Mouse (Mus musculus): ENCODE results near the gene Serpina1b.
"Not testable (repeated sequence)": the region's sequence is repeated elsewhere in the genome, so short reads cannot be mapped to it uniquely, and the experiment has no call there.

Serpina1b gene

DNA sequence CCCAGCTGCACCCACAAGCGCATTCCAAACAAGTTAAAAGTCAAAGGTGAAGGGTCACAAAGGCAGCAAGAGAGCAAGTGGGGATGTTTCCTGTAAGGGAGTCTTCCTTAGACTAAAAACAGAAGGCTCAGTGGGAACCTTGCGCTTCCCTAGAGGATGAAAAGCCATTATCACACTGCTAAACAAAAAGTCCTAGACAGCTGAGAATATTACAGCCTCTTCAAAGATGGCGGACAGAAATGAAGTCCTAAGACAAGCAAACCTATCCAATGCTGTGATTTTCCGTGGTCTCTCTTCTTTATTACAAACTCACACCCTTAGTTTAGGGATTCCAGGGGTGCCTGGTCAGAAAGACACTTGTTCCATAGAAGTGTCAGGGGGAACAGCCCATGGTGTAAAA lies at the start of gene Serpina1b:
Gene Serpina1b (minus strand): TSS at position 101 of the 400 bp plus-strand sequence.
- DNase-seq (ENCODE audit: low spot score in 2 of 2), result not testable (repeated sequence)

DNA sequence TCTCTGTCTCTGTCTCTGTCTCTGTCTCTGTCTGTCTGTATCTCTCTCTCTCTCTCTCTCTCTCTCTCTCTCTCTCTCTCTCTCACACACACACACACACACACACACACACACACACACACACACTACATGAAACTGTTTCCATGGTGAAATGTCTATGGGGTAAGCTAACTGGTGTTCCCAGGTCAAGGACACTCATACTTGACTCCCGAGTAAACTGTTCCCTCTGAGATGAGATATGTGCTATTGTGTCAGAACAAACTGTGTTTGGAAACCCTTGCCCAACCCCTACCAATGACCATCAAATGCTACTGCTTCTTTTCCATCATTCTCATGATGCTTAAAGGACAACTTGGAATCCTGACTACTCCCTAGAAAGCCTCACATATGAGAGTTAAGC lies 36.7 kb upstream of the Serpina1b start:
- not testable (repeated sequence) for DNase-seq (ENCODE audit: low spot score in 2 of 2)

DNA sequence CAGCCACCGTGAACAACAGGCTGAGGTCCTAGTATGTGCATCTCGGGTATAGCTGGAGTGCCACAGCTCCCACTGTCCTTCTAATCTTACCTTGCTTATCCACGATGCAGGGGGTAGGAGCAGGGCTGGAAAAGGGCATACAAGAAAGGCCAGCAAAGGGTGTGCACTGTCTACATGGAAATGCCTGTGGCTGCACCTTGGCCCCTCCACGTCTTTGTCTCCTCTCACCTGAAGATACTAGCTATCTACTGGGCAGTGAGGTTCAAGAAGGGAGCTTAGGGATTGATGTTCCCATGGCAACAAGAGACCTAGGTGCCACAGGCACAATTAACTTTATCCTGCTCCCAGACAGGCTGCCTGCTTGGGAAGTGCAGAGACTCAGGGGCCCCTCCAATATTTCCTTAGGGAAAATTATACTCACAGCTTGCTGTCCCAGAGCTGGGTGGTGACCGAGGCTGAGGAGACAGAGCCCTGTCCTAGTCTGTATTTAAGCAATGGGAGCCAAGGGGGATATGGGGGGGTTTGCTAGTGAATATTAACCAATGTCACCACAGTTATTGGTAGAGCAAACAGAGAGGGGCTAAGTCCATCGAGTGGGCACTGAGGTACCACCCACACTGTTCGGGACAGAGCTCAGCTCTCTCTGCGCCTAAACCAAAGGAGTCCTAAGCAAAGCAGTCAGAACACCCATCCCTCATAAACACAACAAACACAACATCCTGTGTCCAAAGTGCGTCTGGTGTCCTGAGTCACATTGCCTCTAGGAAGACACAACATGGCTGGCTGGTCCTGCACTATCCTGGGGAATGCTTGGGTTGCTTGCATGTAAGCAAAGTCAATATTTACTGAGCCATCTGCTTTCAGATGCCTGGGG lies 33.2 kb upstream of the Serpina1b start, which contains the start of gene Serpina1a:
Gene Serpina1a (minus strand): TSS at position 462 of the 874 bp plus-strand sequence.
- DNase-seq (ENCODE audit: low spot score in 2 of 2), result not testable (repeated sequence)

DNA sequence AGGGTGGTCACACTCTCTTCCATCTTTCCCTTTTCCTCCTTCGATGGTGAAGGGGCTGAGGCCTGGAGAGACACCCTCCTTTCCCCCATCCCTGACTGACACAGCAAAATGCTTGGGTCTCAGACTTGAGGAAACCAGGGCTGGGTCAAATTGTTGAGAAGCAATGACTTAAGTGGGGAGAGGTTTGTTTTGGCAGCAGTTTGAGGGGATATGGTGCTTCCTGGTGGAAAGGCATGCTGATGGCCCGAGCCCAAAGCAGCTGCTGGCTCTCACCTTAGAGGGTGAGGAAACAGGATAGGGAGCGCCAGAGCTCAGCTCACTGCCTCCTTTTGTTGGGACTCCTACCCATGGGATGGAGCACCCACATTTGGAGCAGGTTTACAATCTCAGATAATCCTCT lies 30.8 kb upstream of the Serpina1b start:
- no peak for DNase-seq (ENCODE audit: low spot score in 2 of 2)

DNA sequence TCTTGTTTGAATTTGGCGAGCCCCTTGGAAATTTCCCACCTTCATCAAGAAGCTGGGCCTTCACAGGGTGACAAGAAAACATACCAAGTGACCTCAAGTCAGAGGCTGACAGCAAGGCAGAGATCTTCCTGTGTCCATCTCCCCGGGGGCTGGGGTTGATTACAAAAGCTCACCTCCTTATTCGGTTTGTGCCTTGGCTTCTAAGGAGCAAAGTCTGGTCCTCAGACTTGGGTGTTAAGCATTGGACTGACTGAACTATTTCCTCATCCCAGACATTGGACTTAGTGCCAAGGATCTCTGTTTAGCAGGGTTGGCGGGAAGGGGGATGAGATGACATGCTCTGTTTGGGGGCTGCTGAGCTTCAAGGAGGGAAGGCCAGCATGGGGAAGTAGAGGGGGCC lies 30.4 kb upstream of the Serpina1b start:
- DNase-seq (ENCODE audit: low spot score in 2 of 2), result not testable (repeated sequence)

DNA sequence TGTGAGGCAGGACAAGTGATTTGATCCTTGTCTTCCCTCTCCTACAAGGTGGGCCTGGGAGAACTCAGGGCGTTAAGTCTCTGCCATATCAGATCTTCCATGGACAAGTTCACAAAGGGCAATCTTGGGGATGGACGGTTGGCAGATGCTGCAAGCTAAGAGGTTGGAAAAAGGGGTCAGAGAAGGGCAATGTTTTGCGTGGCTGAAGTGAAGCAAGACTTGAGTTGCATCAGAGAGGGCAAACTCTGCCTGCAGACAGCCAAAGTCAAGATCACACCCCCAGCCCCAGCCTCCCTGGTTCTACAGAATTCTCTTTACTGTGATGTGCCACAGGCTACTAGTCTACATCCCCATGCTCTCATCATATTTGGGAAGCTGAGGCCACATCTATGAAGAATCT lies 29.4 kb upstream of the Serpina1b start:
- not testable (repeated sequence) for DNase-seq (ENCODE audit: low spot score in 2 of 2)

DNA sequence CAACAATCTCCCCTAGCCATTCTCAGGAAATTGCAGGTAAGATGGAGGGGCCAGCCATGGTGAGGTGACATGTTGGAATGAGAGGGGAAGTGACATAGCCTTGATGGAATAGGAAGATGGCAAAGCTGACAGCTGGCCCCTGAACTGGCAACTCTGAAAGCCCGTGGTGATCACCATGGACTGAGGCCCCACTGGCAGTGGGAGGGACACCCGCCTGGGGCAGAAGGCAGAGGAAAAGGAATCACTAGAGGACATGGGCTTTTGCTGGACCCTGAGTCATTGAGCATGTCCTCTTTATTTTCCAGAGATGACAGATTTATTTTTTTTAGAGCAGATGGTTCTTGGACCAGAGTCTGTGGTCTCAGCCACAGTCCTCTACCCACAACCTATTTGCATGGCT lies 22.9 kb upstream of the Serpina1b start:
- not testable (repeated sequence) for DNase-seq (ENCODE audit: low spot score in 2 of 2)

DNA sequence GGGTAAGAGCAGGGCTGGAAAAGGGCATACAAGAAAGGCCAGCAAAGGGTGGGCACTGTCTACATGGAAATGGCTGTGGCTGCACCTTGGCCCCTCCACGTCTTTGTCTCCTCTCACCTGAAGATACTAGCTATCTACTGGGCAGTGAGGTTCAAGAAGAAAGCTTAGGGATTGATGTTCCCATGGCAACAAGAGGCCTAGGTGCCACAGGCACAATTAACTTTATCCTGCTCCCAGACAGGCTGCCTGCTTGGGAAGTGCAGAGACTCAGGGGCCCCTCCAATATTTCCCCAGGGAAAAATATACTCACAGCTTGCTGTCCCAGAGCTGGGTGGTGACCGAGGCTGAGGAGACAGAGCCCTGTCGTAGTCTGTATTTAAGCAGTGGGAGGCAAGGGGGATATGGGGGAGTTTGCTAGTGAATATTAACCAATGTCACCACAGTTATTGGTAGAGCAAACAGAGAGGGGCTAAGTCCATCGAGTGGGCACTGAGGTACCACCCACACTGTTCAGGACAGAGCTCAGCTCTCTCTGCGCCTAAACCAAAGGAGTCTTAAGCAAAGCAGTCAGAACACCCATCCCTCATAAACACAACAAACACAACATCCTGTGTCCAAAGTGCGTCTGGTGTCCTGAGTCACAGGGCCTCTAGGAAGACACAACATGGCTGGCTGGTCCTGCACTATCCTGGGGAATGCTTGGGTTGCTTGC lies 2.4 kb downstream of the Serpina1b start:
- not testable (repeated sequence) for DNase-seq (ENCODE audit: low spot score in 2 of 2)

DNA sequence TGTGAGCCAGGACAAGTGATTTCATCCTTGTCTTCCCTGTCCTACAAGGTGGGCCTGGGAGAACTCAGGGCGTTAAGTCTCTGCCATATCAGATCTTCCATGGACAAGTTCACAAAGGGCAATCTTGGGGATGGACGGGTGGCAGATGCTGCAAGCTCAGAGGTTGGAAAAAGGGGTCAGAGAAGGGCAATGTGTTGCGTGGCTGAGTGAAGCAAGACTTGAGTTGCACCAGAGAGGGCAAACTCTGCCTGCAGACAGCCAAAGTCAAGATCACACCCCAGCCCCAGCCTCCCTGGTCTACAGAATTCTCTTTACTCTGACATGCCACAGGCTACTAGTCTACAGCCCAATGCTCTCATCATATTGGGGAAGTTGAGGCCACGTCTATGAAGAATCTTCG lies 6.3 kb downstream of the Serpina1b start:
- not testable (repeated sequence) for DNase-seq (ENCODE audit: low spot score in 2 of 2)

DNA sequence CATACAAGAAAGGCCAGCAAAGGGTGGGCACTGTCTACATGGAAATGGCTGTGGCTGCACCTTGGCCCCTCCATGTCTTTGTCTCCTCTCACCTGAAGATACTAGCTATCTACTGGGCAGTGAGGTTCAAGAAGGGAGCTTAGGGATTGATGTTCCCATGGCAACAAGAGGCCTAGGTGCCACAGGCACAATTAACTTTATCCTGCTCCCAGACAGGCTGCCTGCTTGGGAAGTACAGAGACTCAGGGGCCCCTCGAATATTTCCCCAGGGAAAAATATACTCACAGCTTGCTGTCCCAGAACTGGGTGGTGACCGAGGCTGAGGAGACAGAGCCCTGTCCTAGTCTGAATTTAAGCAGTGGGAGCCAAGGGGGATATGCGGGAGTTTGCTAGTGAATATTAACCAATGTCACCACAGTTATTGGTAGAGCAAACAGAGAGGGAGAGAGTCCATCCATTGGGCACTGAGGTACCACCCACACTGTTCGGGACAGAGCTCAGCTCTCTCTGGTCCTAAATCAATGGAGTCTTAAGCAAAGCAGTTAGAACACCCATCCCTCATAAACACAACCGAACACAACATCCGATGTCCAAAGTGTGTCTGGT lies 56.8 kb downstream of the Serpina1b start, which contains the start of gene Serpina1d:
Gene Serpina1d (minus strand): TSS at position 347 of the 606 bp plus-strand sequence.
- not testable (repeated sequence) for DNase-seq (ENCODE audit: low spot score in 2 of 2)

DNA sequence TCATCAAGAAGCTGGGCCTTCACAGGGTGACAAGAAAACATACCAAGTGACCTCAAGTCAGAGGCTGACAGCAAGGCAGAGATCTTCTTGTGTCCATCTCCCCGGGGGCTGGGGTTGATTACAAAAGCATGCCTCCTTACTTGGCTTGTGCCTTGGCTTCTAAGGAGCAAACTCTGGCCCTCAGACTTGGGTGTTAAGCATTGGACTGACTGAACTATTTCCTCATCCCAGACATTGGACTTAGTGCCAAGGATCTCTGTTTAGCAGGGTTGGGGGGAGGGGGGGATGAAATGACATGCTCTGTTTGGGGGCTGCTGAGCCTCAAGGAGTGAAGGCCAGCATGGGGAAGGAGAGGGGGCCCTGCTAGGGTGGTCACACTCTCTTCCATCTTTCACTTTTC lies 59.6 kb downstream of the Serpina1b start:
- not testable (repeated sequence) for DNase-seq (ENCODE audit: low spot score in 2 of 2)

DNA sequence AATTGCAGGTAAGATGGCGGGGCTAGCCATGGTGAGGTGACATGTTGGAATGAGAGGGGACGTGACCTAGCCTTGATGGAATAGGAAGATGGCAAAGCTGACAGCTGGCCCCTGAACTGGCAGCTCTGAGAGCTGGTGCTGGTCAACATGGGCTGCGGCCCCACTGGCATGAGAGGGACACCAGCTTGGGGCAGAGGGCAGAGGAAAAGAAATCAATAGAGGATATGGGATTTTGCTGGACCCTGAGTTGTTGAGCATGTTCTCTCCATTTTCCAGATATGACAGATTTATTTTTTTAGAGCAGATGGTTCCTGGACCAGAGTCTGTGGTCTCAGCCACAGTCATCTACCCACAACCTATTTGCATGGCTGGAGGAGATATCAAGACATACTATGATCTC lies 67.1 kb downstream of the Serpina1b start:
- DNase-seq (ENCODE audit: low spot score in 2 of 2), result not testable (repeated sequence)

DNA sequence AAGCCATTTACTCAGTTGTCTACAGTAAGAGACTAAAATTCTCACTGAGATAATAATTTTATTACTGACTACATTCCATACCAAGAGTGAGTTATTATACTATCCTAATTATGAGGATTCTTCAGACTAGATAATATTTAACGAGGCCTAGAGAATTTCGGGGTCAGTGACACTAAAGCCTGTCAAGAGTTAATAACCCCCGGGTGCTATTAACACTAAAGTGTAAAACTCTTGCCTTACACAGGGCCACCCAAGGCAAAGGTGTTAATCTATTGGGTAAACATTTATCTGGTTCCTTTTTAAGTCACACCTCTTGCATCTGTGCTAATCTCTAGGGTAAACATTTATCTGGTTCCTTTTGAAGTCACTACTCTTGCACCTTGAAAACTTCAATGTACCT lies 69.9 kb downstream of the Serpina1b start:
- not testable (repeated sequence) for DNase-seq (ENCODE audit: low spot score in 2 of 2)

DNA sequence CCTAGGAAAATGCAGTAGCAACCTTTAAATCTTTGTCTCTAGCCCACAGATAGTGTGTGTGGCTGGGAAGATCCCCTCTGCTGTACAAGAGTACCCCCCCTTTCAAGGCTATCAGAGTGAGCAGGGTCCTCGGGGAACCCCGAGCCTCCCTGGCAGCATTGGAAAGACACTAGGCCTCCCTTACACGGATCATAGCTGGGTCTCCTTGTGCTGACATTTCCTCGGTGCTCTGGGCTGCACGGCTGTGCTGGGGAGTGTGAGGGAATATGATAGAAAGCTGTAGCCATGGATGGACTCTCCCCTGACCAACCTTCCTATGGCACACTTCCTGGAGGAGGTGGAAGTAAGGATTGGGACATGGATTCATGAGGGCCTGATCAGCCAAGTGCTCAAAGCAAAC lies 84.2 kb downstream of the Serpina1b start:
- not testable (repeated sequence) for DNase-seq (ENCODE audit: low spot score in 2 of 2)

DNA sequence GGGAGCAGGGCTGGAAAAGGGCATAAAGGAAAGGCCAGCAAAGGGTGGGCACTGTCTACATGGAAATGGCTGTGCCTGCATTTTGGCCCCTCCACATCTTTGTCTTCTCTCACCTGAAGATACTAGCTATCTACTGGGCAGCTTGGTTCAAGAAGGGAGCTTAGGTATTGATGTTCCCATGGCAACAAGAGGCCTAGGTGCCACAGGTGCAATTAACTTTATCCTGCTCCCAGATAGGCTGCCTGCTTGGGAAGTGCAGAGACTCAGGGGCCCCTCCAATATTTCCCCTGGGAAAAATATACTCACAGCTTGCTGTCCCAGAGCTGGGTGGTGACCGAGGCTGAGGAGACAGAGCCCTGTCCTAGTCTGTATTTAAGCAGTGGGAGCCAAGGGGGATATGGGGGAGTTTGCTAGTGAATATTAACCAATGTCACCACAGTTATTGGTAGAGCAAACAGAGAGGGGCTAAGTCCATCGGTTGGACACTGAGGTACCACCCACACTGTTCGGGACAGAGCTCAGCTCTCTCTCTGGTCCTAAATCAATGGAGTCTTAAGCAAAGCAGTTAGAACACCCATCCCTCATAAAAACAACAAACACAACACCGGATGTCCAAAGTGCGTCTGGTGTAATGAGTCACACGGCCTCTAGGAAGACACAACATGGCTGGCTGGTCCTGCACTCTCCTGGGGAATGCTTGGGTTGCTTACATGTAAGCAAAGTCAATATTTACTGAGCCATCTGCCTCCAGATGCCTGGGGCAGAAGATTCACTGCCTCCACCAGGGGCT lies 92.2 kb downstream of the Serpina1b start:
- not testable (repeated sequence) for DNase-seq (ENCODE audit: low spot score in 2 of 2)

DNA sequence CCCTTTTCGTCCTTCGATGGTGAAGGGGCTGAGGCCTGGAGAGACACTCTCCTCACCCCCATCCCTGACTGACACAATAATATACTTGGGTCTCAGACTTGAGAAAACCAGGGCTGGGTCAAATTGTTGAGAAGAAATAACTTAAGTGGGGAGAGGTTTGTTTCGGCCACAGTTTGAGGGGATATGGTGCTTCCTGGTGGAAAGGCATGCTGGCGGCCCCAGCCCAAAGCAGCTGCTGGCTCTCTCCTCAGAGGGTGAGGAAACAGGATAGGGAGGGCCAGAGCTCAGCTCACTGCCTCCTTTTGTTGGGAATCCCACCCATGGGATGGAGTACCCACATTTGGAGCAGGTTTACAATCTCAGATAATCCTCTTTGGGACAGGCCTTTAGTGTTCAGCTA lies 94.6 kb downstream of the Serpina1b start:
- DNase-seq (ENCODE audit: low spot score in 2 of 2), result peak in 1 of 2 experiments; percentile 54

DNA sequence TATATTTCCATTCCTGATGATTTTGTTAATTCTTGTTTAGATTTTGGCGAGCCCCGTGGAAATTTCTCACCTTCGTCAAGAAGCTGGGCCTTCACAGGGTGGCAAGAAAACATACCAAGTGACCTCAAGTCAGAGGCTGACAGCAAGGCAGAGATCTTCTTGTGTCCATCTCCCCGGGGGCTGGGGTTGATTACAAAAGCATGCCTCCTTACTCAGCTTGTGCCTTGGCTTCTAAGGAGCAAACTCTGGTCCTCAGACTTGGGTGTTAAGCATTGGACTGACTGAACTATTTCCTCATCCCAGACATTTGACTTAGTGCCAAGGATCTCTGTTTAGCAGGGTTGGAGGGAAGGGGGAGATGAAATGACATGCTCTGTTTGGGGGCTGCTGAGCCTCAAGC lies 95.1 kb downstream of the Serpina1b start:
- DNase-seq (ENCODE audit: low spot score in 2 of 2), result peak in 1 of 2 experiments; percentile 57

DNA sequence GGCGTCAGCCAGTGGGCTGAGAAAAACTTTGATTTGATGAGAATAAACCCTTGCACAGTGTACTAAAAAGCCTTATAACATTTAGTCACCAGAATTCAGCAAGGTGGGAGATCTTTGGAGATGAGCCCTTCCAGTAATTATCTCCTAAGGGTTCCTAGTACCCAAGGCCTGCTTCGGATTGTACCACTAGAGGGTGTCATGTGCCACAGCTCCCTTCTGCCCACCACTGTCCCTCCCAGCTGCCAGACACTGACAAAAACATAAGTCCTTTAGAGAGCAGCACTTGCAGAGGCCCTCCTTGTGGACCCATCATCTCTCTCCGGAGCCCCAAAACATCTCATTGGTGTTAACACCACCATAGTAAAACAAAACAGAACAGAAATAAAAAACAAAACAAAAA lies 118.6 kb downstream of the Serpina1b start:
- no peak for DNase-seq (ENCODE audit: low spot score in 2 of 2)

DNA sequence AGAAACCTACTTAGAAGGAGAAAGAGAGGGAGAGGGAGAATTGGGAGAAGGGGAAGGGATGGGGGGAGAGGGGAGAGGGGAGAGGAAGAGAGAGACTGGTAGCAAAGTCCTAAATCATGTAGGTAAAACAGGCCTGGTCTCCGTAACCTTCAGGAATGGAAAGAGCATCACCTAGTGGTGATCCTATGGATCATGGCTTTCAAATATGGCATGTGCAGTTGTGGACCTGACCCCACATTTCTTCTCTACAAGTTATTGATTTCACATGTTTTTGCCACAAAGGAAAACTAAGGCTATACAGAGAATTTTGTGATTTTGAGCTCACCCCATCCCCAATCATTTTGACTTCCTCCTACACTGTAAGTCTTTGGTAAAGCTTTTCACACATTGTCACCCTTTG lies 119.8 kb downstream of the Serpina1b start:
- DNase-seq (ENCODE audit: low spot score in 2 of 2), result no peak

DNA sequence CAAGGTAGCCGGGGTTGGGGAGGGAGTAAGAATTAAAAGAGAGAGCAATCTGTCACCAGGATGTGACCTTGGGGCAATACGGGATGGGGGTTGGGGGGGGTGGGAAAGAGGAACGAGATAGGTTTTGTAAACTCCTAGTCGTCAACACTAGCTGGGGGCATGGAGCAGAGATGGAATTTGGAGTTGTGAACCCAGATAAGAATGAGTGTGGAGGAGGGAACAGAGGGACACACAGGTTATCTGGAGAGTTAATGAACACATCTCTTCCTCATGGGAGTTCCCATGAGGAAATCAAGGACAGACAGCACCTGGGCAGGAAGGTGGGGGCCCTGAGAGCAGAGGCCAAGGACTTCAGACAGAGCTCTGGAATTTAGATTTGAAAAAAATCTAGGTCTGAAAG lies 124.1 kb downstream of the Serpina1b start:
- no peak for DNase-seq (ENCODE audit: low spot score in 2 of 2)

DNA sequence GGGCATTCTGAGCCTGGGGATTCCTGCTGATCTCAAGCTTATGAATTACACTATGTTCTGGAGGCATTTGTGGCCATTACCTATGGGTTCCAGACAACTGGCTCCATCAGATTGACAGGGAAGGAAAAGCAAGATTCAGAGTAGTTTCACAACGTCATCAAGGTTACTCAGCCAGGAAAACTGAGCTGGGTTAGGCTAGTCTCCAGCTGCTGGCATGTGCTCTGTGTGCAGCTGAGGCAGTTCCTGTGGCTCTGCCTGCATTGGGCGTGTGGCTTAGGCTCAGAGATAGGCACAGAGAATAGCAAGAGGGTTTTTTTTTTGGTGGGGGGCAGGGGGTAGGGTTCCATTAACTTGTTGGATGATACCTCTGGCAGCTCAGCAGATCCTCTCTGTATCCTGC lies 124.6 kb downstream of the Serpina1b start:
- DNase-seq (ENCODE audit: low spot score in 2 of 2), result no peak

Measured in urinary bladder, postnatal 4 days (tissue).